Mouse (Mus musculus) urinary bladder, postnatal 14 days (tissue): Measurements from ENCODE around the gene Zfp935.
"Not testable (repeated sequence)": the region's sequence is repeated elsewhere in the genome, so short reads cannot be mapped to it uniquely, and the experiment has no call there.

Experiments used
- DNase-seq: peaks from one replicate; pipeline ENCODE4 v3.0.0; 2021; ENCODE audit warnings: low spot score

Gene Zfp935

GRCm38 (mm10) chr13:62558189-62559110, at the start of gene Zfp935:
TSS of gene Zfp935 (minus strand) at chr13:62558511.
- peak; percentile 69 for DNase-seq

- not testable (repeated sequence) for DNase-seq
Measured at GRCm38 (mm10) chr13:62571099-62571498, 12.8 kb upstream of the Zfp935 start, which contains the start of gene Zfp934. TSS of gene Zfp934 (minus strand) at chr13:62571199.

DNA sequence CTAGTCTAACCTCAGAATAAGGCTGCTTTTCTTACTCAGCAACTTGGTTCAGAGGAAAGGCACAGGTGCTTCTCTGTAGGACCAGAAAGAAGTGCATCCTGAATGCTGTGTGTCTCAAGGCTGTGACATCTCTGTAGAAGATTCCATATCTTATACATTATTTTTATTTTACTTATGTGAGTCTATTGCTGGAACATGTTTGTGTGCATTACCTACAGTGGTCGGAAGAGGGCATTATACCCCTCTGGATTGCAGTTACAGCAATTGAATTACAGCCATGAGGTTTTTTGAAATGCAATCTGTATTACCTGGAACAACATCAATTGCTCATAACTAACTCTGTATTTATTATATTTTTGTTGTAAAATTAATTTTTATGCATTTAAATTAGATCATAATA, 3.4 kb upstream of the Zfp935 start:
- DNase-seq = peak; percentile 4

DNA sequence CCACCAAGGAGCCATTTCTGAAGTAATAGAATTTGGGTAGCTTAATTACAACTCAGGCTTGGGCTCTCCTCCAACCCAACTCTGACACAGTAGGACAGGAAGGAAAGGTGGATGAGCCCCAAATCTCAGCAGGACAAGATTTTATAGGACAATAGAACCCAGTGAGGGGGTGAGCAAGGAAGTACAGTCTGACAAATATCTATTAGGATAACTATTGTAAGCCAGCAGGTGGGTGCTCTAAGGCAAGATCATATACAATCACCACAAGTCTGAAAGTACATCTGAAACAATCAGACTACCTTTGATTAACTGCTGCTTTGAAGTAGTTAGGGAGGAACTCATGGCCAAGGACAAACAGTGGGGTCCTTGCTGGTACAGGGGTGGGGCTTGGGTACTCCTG, 28.2 kb downstream of the Zfp935 start:
- DNase-seq = not testable (repeated sequence)

DNA sequence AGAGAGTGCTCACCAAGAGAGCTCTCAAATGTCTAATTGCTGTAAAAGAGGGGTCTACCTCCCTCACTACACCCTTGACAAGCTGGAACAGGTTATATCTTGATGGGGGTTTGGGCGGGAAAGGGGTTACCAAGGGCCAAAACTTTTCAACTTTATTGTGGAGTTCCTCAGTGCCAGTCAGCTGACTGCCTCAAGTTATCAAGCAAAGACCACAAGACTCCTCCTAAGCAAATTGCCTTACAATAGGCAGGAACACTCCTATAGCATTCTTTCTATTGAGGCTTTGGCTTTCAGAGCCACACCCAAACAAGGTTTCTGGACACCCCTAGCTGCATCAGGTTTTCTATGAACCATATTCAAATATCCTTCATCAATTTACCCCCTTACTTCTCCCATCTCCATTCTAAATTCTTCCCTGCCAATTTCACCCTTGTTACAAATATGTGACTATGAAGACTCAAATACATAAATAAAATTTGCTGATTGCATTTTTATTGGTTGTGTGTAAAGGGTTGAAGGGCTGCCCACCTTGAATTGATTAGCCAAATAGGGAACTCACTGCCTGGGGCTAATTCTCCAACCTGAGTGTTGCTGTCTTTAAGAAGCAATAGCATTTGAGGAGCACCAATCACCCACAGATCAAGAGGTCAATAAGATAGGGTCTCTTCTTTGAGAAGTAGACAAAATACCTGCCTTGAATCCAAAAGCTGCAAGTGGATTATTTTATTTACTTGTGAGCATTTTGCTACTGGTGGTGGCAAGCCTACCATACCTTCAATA, 47.5 kb downstream of the Zfp935 start:
- not testable (repeated sequence) for DNase-seq

GRCm38 (mm10) chr13:62472661-62473060, 85.7 kb downstream of the Zfp935 start:
- DNase-seq = not testable (repeated sequence)

DNA sequence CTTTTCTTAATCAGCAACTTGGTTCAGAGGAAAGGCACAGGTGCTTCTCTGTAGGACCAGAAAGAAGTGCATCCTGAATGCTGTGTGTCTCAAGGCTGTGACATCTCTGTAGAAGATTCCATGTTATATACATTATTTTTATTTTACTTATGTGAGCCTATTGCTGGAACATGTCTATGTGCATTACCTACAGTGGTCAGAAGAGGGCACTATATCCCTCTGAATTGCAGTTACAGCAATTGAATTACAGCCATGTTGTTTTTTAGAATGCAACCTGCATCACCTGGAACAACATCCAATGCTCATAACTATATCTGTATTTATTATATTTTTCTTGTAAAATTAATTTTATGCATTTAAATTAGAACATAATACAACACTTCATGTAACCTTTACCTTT, 88.4 kb downstream of the Zfp935 start:
- not testable (repeated sequence) for DNase-seq

GRCm38 (mm10) chr13:62466424-62467334, 91.6 kb downstream of the Zfp935 start, which contains the start of gene Gm49359:
TSS of gene Gm49359 (minus strand) at chr13:62466832.
- peak; percentile 92 for DNase-seq
